Mouse (Mus musculus): ENCODE data around the gene Fhdc1. TPM values are rescaled to one million over a fixed set of nuclear protein-coding genes. Genes with fewer than 3 reads are reported as not detected.

Fhdc1 gene
- total RNA-seq, 1 experiment from 2014 or later = 13.6 TPM

DNA sequence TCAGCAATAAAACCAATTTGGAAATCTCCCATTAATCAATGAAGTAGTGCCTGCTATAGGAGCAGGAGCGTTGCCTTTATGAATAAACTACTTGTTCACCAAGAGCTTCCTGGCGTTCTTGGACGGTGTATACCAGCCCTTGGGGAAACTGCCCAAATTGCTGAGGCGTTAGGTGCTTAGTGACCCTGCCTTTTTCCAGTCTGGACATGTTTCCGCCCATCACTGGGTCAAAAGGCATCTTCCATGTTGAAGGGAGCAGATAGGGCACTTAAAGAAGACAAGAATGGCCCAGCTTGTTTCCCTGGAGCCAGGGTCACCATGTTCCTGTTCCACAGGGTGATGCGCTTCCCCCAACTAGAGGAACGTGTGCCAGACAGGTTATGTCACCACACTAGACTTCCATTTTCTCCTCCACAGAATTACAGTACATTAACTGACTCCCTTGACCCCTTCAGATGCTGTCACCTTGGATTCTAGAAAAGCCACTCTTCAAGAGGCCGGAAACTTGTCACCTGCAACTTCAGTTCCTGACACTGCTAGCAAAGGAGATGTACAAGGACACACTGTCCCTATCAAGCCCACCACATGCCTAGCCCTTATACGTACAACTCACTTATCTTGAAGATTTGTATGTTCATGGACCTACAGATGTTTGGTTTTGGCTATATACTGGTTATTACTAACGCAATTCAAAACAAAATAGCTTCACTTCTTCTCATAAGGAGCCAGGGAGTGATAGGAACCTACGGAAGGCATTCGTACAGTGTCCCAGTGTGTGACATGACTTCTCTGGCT, 5.1 kb downstream of the Fhdc1 start:
- DNase-seq = no peak

- no peak for DNase-seq
Measured at GRCm38 (mm10) chr3:84474398-84474797, 5.8 kb downstream of the Fhdc1 start.

DNA sequence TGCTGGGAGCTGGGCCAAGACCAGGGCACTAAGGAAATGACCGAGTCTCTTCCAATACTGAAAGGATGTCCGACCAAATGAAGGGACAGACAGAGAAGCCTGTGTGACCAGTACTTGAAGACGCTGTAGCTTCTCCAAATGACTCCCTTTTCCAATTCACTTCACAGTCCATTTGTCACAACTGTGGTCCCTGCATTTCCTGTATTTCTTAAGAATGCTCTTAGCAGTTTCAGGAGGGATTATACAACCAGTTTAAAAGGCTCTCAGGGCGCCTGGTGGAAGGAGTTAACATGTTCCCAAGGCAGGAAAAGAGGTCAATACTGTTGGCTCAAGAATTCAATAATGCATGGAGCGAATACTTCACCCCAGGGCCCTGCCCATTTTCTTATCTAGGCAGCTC, 7.3 kb downstream of the Fhdc1 start:
- DNase-seq = no peak

- DNase-seq = no peak
Measured at GRCm38 (mm10) chr3:84472527-84472926, 7.7 kb downstream of the Fhdc1 start.

DNA sequence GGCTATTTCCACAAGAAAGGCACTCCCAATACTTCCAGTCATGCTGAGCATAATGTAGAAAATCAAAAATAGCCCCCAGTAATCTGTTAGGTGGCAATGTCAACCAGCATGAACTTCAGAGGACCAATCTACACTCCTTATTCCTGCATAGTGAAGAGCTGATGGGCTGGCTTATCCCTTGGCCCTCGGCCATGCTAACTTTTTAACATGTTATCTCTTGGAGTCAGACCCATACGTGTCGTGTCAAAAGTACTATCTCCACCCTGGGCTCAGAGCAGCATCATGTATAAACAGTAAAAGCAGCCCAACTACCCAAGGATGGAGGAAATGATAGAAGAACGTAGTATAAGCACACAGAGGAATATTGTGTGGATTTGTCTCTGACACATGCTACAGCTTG, 9.1 kb downstream of the Fhdc1 start:
- no peak for DNase-seq

DNA sequence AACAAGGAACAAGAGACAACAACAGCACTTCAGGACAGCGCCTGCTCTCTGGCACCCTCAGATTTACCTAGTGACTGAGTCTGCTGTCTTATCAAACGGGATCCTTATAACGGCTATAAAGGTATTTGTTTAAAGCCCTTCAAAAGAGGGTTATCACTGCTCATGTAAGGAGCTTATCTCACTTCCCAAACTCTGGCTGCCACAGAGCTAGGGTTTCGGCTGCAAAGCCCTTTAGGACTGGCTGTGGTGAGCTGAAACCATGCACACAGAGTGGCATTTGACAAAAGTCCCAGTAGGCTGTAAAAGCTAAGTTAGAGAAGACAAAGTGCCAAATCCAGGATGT, 12.1 kb downstream of the Fhdc1 start:
- DNase-seq = no peak

- DNase-seq = peak; percentile 47
Measured at GRCm38 (mm10) chr3:84467419-84468110, 12.7 kb downstream of the Fhdc1 start.

GRCm38 (mm10) chr3:84465822-84466500, 14.3 kb downstream of the Fhdc1 start:
- DNase-seq = no peak

DNA sequence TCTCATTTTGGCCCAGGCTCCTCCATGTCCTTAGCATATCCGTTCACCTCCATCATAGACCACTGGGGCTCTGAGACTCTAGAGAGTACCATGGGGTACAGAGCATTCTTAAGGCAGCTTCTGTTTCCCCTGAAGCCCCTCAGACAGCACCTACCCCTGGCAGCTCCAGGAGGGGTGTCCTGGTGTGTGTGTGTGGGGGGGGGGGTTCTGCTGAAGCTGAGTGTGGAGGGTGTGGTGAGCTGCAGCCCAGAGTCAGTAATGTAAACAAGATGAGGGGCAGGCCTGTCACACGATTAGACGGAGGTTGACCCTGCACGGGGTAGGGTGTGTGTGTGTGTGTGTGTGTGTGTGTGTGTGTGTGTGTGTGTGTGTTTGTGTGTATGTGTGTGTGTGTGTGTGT, 18.5 kb downstream of the Fhdc1 start:
- DNase-seq = no peak

- DNase-seq = peak; percentile 85
Measured at GRCm38 (mm10) chr3:84460952-84461351, 19.3 kb downstream of the Fhdc1 start.

- no peak for DNase-seq
Measured at GRCm38 (mm10) chr3:84460499-84460898, 19.7 kb downstream of the Fhdc1 start.

DNA sequence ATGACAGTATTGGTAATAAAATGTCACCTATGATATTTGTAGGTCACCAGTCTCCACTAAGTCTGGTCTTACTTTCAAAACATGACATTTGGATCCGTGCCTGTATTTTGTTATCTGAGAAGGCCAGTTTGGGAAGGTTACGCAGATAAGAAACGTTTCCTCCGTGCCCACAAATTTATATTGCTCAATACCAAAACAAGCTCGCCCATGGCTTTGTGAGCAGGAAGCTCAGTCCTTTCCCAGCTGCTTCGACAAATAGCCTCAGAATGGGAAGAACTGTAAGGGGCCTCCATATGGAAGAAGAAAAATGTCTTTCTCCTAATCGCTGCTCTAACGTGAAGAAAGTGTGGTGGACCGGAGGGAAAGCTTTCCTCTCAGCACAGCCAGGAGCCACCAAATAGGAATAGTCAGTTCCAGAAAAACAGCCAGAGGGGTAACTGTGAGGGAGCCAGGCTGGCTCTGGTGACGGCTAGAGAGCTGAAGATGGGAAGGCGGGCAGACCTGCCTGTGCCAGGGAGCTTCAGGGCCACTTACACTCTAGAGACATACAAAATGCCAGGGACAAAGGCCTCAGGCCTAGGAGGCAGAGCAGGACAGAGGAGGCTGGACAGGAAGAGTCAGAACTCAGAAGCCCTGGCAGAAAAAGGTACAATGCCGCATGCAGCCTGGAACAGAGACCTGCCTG, 24.4 kb downstream of the Fhdc1 start:
- peak; percentile 73 for DNase-seq

GRCm38 (mm10) chr3:84450651-84451050, 29.6 kb downstream of the Fhdc1 start:
- DNase-seq = no peak

- DNase-seq = no peak
Measured at GRCm38 (mm10) chr3:84449015-84449414, 31.2 kb downstream of the Fhdc1 start.

DNA sequence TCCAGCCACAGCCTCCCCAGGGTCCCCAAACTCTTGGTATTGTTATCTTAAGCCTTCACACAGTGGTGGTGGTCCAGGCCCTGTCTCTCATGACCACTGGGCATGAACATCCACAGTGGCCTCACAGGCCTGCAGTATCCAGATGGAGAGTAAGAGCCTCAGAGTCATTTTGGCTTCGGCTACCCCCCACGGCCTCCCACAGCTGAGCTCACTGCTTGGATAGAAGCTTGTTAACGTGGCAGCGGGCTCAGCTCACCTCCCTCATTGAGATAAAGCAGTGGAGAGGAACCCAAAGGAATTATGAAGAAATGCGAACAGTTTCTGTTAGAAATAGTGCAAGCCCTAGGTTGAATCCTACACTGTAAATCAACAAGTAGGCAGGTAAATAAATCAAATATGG, 32.4 kb downstream of the Fhdc1 start:
- no peak for DNase-seq

- DNase-seq = no peak
Measured at GRCm38 (mm10) chr3:84445838-84446237, 34.4 kb downstream of the Fhdc1 start.

- no peak for DNase-seq
Measured at GRCm38 (mm10) chr3:84442890-84443289, 37.3 kb downstream of the Fhdc1 start.

DNA sequence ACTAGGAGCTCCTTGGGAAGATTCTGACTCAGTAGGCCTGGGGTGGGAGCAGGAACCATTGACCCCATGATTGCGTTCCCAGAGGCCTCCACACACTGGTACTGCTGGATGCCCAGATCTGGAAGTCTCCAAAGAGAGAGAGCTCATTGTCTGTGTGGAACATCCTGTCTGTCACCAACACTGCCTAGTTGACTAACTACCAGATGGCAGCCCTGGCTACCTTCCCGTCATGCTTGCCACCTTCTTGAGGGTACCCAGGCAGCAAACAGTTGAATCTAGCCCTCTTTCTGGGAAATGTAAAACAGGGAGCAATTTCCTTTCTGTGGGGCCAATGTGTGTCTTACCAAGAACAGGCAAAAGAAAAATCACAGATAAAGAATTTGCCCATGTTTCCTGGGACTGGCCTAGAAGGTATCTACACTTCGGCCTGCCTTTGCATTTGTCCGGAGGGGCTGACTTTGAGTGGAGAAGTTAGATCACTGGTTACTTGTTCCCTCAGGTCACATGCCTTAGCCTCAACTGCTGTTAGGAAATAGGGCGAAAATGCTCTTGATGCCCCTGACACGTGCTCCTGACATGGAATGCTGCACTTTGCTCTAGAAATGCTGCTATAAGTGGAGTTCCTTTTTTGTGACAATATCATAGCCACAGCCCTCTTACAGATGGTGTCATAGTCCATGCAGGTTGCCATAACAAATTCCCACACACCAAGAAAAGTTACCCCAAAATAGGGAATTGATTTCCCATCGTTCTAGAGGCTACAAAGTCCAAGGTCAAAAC, 40.6 kb downstream of the Fhdc1 start:
- DNase-seq = no peak

GRCm38 (mm10) chr3:84438840-84439239, 41.4 kb downstream of the Fhdc1 start:
- DNase-seq = no peak

GRCm38 (mm10) chr3:84438118-84438517, 42.1 kb downstream of the Fhdc1 start:
- DNase-seq = peak; percentile 71

- DNase-seq = no peak
Measured at GRCm38 (mm10) chr3:84436947-84437346, 43.3 kb downstream of the Fhdc1 start.
